Mouse (Mus musculus): ENCODE data around the gene Gstt2. TPM values are rescaled to one million over a fixed set of nuclear protein-coding genes. Genes with fewer than 3 reads are reported as not detected.

Gstt2 gene
- 38.2 and 39.6 TPM in 2 replicates for polyA plus RNA-seq (2015; fragmentation: Nextera tagmentation; extraction: Ambion mirVana)

GRCm38 (mm10) chr10:75837248-75837759, at the start of gene Gstt2:
Gene Gstt2, minus strand, starts transcription at chr10:75837424.
- Histone ChIP-seq H3K27me3 (no peaks in the 10 kb centered on the region), H3K9ac (peak within 1 kb of the TSS; percentile 50), H3K4me3 (replicated peaks) (peak within 1 kb of the TSS; percentile 48), H3K27ac (peak within 1 kb of the TSS; percentile 84), H3K9me3 (replicated peaks) (no peaks in the 10 kb centered on the region), H3K36me3 (no peaks in the 10 kb centered on the region), H3K4me2 (peak within 1 kb of the TSS; percentile 78), H3K4me1 (peaks cover 57% of the 10 kb centered on the region)
- peak; percentile 90 for ATAC-seq (replicated peaks; ENCODE audit: low FRiP score)
- 0% methylated on average over 21 of the region's 21 CpGs for WGBS

GRCm38 (mm10) chr10:75884742-75885141, 47.5 kb upstream of the Gstt2 start:
- Histone ChIP-seq H3K4me1 (peaks cover 30% of the 10 kb centered on the region), H3K9me3 (replicated peaks) (no peaks in the 10 kb centered on the region), H3K27me3 (no peaks in the 10 kb centered on the region), H3K9ac (no peak overlapping the region), H3K4me2 (no peak overlapping the region), H3K4me3 (replicated peaks) (no peak overlapping the region), H3K27ac (no peak overlapping the region), H3K36me3 (no peaks in the 10 kb centered on the region)
- no peak for ATAC-seq (replicated peaks; ENCODE audit: low FRiP score)
- 93% methylated on average over 8 of the region's 8 CpGs for WGBS

GRCm38 (mm10) chr10:75883232-75883552, 46.0 kb upstream of the Gstt2 start:
- no peaks in the 10 kb centered on the region for H3K9me3 ChIP-seq (replicated peaks)
- peak overlapping the region; percentile 15; the same call in 1 of the 2 replicates for H3K4me3 ChIP-seq (replicated peaks)
- peak overlapping the region; percentile 51 for H3K4me2 ChIP-seq
- H3K27ac ChIP-seq: peak overlapping the region; percentile 81
- no peaks in the 10 kb centered on the region for H3K27me3 ChIP-seq
- peak; percentile 80 for ATAC-seq (replicated peaks; ENCODE audit: low FRiP score)
- H3K9ac ChIP-seq: 0 out of 2 replicates have a peak overlapping the region, but pooled peaks have one; percentile 10
- WGBS: 2% methylated on average over 10 of the region's 10 CpGs
- no peaks in the 10 kb centered on the region for H3K36me3 ChIP-seq
- peaks cover 20% of the 10 kb centered on the region for H3K4me1 ChIP-seq

GRCm38 (mm10) chr10:75882433-75883231, 45.4 kb upstream of the Gstt2 start:
- no peaks in the 10 kb centered on the region for H3K36me3 ChIP-seq
- H3K9ac ChIP-seq: 0 out of 2 replicates have a peak overlapping the region, but pooled peaks have one; percentile 10
- 9% methylated on average over 15 of the region's 15 CpGs for whole genome bisulfite sequencing
- no peaks in the 10 kb centered on the region for H3K9me3 ChIP-seq (replicated peaks)
- H3K27me3 ChIP-seq: no peaks in the 10 kb centered on the region
- H3K4me2 ChIP-seq: peak overlapping the region; percentile 51
- H3K4me1 ChIP-seq: peaks cover 20% of the 10 kb centered on the region
- H3K4me3 ChIP-seq (replicated peaks): peak overlapping the region; percentile 17; the same call in 1 of the 2 replicates
- H3K27ac ChIP-seq: peak overlapping the region; percentile 81
- ATAC-seq (replicated peaks; ENCODE audit: low FRiP score): peak; percentile 49

GRCm38 (mm10) chr10:75881578-75882432, 44.6 kb upstream of the Gstt2 start:
- H3K36me3 ChIP-seq: no peaks in the 10 kb centered on the region
- H3K4me2 ChIP-seq: peak overlapping the region; percentile 51
- ATAC-seq (replicated peaks; ENCODE audit: low FRiP score): peak; percentile 57
- no peaks in the 10 kb centered on the region for H3K27me3 ChIP-seq
- H3K27ac ChIP-seq: peak overlapping the region; percentile 72
- no peaks in the 10 kb centered on the region for H3K9me3 ChIP-seq (replicated peaks)
- peaks cover 20% of the 10 kb centered on the region for H3K4me1 ChIP-seq
- H3K9ac ChIP-seq: no peak overlapping the region
- 0 out of 2 replicates have a peak overlapping the region, but pooled peaks have one; percentile 17 for H3K4me3 ChIP-seq (replicated peaks)
- WGBS: 20% methylated on average over 20 of the region's 20 CpGs

GRCm38 (mm10) chr10:75880771-75881577, 43.8 kb upstream of the Gstt2 start:
- Histone ChIP-seq H3K9me3 (replicated peaks) (no peaks in the 10 kb centered on the region), H3K4me3 (replicated peaks) (no peak overlapping the region), H3K9ac (no peak overlapping the region), H3K4me2 (no peak overlapping the region), H3K36me3 (no peaks in the 10 kb centered on the region), H3K27me3 (no peaks in the 10 kb centered on the region), H3K27ac (peak overlapping the region; percentile 72; the same call in 1 of the 2 replicates), H3K4me1 (peaks cover 20% of the 10 kb centered on the region)
- WGBS: 61% methylated on average over 6 of the region's 6 CpGs
- ATAC-seq (replicated peaks; ENCODE audit: low FRiP score): no peak

- no peaks in the 10 kb centered on the region for H3K36me3 ChIP-seq
- no peaks in the 10 kb centered on the region for H3K9me3 ChIP-seq (replicated peaks)
- no peak for ATAC-seq (replicated peaks; ENCODE audit: low FRiP score)
- no peak overlapping the region for H3K4me3 ChIP-seq (replicated peaks)
- 91% methylated on average over 10 of the region's 10 CpGs for WGBS
- no peak overlapping the region for H3K4me2 ChIP-seq
- peaks cover 20% of the 10 kb centered on the region for H3K4me1 ChIP-seq
- H3K27me3 ChIP-seq: no peaks in the 10 kb centered on the region
- no peak overlapping the region for H3K27ac ChIP-seq
- no peak overlapping the region for H3K9ac ChIP-seq
Observed at GRCm38 (mm10) chr10:75880351-75880750, 43.1 kb upstream of the Gstt2 start.

- Histone ChIP-seq H3K4me1 (peaks cover 20% of the 10 kb centered on the region), H3K4me2 (no peak overlapping the region), H3K27me3 (no peaks in the 10 kb centered on the region), H3K27ac (no peak overlapping the region), H3K9ac (no peak overlapping the region), H3K36me3 (no peaks in the 10 kb centered on the region), H3K9me3 (replicated peaks) (no peaks in the 10 kb centered on the region), H3K4me3 (replicated peaks) (no peak overlapping the region)
- 91% methylated on average over 3 of the region's 3 CpGs for WGBS
- ATAC-seq (replicated peaks; ENCODE audit: low FRiP score): no peak
Observed at GRCm38 (mm10) chr10:75878836-75879235, 41.6 kb upstream of the Gstt2 start.

- H3K4me1 ChIP-seq: peaks cover 10% of the 10 kb centered on the region
- no peaks in the 10 kb centered on the region for H3K9me3 ChIP-seq (replicated peaks)
- H3K27me3 ChIP-seq: no peaks in the 10 kb centered on the region
- peak overlapping the region; percentile 42; the same call in 1 of the 2 replicates for H3K9ac ChIP-seq
- ATAC-seq (replicated peaks; ENCODE audit: low FRiP score): no peak
- peak overlapping the region; percentile 74 for H3K4me2 ChIP-seq
- peak overlapping the region; percentile 68; the same call in 1 of the 2 replicates for H3K27ac ChIP-seq
- H3K4me3 ChIP-seq (replicated peaks): no peak overlapping the region
- no peaks in the 10 kb centered on the region for H3K36me3 ChIP-seq
- 41% methylated on average over 10 of the region's 10 CpGs for WGBS
Observed at GRCm38 (mm10) chr10:75873543-75874170, 36.4 kb upstream of the Gstt2 start.

GRCm38 (mm10) chr10:75872915-75873542, 35.8 kb upstream of the Gstt2 start:
- H3K9me3 ChIP-seq (replicated peaks): no peaks in the 10 kb centered on the region
- H3K9ac ChIP-seq: peak overlapping the region; percentile 42
- ATAC-seq (replicated peaks; ENCODE audit: low FRiP score): peak; percentile 97
- no peaks in the 10 kb centered on the region for H3K36me3 ChIP-seq
- no peaks in the 10 kb centered on the region for H3K27me3 ChIP-seq
- H3K4me3 ChIP-seq (replicated peaks): peak overlapping the region; percentile 43
- H3K4me2 ChIP-seq: peak overlapping the region; percentile 74
- WGBS: 3% methylated on average over 11 of the region's 11 CpGs
- H3K27ac ChIP-seq: peak overlapping the region; percentile 68
- peaks cover 10% of the 10 kb centered on the region for H3K4me1 ChIP-seq

Measured in kidney, embryonic 15.5 days (tissue).